Mouse (Mus musculus): ENCODE data around the gene Gsg1l2.
A peak's percentile ranks its signal among the peaks of the same experiment; 100 is the strongest.

The Gsg1l2 gene

DNA sequence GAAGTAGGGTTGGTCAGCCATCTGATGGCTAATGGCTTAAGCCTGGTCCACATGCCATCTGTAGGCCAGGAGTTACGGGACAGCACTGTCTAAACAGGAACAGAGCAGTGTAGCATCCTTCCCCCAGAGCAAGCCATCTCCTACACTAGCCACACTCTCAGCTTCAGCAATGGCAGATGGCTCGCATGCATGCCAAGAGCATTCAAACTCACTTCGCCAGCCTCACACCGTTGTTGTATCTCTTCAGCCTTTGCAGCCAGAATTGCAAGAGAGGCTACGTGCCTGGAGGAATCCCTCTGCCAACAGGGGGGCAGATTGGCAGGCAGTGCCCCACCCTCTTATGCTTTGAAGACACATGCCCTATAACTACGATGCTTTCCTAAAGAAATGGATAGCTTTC, 47.2 kb downstream of the Gsg1l2 start:
- peak; percentile 28 for DNase-seq

DNA sequence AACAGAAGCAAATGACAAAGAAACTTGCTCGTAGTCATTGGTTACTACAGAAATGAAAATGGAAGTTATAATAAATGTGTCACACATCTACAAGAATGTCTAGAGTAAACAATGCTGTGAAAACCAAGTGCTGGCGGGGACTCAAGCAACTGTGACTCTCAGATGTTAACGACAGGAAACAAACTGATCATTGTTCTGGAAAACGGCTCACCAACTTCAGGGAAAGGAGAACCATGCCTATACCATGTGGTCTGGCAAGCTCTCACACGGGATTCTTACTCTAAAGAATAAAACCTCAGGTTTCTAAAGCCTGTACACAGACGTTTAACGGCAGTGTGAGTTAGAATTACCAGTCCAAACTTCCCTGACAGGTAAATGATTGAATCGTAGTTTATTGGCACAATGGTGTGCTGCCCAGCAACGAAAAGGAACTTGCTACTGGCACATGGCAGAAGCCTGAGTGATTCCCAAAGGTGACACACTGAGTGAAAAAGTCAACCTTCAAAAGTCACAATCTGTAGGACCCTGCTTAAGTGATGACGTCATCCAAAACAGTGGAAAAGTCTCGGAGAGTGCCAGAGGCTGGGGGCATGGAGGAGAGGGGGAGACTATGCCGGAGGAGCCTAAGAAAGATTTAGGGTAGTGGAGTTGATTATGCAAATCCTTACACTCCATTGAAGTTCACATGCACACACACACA, 54.1 kb downstream of the Gsg1l2 start:
- DNase-seq: no peak

DNA sequence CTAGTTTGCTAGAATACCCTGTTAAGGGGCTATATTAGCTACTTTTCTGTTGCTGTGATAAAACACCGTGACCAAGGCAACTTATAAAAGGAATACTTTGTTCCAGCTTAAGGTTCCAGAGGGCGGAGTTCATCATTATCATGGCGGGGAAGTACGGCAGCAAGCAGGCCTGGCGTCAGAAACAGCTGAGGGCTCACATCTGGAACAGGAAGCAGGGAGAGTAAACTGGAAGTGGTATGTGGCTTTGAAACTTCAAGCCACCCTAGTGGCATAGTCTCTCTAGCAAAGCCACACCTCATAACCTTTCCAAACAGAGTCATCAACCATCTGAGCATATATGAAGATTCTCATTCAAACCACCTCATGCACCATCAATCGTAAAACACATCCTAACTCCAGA, 55.1 kb downstream of the Gsg1l2 start:
- no peak for DNase-seq

DNA sequence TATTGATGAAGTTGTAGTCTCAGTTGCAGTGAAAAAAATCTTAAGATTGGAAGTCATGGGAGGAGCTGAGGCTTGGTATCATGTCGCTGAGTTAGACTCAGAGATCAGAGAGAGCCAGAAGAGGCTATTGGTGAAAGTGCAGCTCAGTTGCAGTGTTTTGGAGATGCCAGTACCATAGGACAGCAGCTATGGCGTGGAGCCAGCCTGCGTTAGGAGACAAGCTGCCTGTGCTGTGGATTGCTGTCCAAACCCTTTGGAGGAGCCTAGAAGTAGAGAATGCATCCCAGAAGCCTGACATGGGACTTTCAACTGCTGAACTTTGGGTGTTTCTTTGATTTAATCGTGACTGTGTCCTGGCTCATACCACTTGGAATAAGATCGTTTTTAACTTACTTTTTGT, 57.4 kb downstream of the Gsg1l2 start:
- DNase-seq: no peak

DNA sequence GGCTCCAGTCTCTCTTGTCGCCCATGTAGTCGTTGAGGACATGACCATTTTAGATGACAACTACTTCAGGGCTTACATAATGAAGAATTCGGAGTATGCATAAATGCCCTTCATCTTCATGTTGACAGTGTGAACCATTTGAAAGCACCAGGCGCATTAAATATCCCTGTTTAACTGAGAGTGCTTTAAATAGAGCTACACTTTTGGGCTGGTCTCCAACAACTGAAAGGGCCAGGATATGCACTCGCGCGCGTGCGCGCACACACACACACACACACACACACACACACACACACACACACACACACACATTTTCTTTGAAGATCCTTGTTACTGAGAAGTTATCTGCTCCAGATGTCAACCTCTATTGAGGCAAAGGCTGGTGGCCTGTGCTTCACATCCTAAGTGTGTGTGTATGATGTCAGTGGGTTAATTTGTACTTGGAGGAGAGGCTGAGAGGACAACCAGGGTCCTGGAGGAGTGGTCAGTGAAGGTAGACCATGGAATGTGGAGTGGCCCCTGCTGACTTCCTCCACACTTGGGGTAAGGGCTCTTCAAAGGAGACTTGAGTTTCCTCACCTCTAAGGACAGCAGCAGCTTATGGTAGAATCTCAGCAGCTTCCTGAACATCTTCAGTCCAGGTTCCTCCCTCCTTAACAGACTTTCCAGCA, 61.1 kb downstream of the Gsg1l2 start:
- DNase-seq: no peak
